Mouse (Mus musculus) kidney, embryonic 15.5 days (tissue): ENCODE measurements around the gene Pds5a. TPM values are rescaled to one million over a fixed set of nuclear protein-coding genes. Genes with fewer than 3 reads are reported as not detected.
"Not testable (repeated sequence)": the region's sequence is repeated elsewhere in the genome, so short reads cannot be mapped to it uniquely, and the experiment has no call there.

Experiments used
- ATAC-seq: fragments of 200-750 bp; cut with Nextera tagmentation; replicated peaks from 2 replicates; pipeline ENCODE4 v1.8.0; 2017; ENCODE audit warnings: moderate TSS enrichment; ENCODE audit not compliant: low FRiP score
- H3K27ac ChIP-seq: fragments of 300-500 bp; sonication (generic); 2 replicates; pipeline ENCODE4 v1.5.1; 2015; ENCODE audit warnings: mild to moderate bottlenecking, inconsistent platforms
- H3K27me3 ChIP-seq: fragments of 300-500 bp; sonication (generic); 2 replicates; pipeline ENCODE4 v1.6.1; 2015; ENCODE audit warnings: inconsistent platforms
- H3K36me3 ChIP-seq: fragments of 300-500 bp; sonication (generic); 2 replicates; pipeline ENCODE4 v1.6.1; 2015; ENCODE audit warnings: inconsistent platforms
- H3K4me1 ChIP-seq: fragments of 300-500 bp; sonication (generic); 2 replicates; pipeline ENCODE4 v1.6.1; 2015; ENCODE audit warnings: inconsistent platforms
- H3K4me2 ChIP-seq: fragments of 300-500 bp; sonication (generic); 2 replicates; pipeline ENCODE4 v1.6.1; 2015; ENCODE audit warnings: moderate library complexity, mild to moderate bottlenecking, inconsistent platforms
- H3K4me3 ChIP-seq: fragments of 300-500 bp; sonication (generic); replicated peaks from 2 replicates; pipeline ENCODE4 v1.5.1; 2015; ENCODE audit warnings: mild to moderate bottlenecking, inconsistent platforms
- H3K9ac ChIP-seq: fragments of 300-500 bp; sonication (generic); 2 replicates; pipeline ENCODE4 v1.6.1; 2015; ENCODE audit warnings: mild to moderate bottlenecking, inconsistent platforms
- H3K9me3 ChIP-seq: fragments of 300-500 bp; sonication (generic); replicated peaks from 2 replicates; pipeline ENCODE4 v1.6.1; 2016; ENCODE audit warnings: inconsistent platforms
- WGBS: fragments of 180-500 bp; shearing (Covaris S2); methylation state at CpG from one replicate; pipeline ENCODE4 v1.1.7; 2015; ENCODE audit warnings: mixed read lengths; 5-methylcytosine and 5-hydroxymethylcytosine counted together
- polyA plus RNA-seq: library from polyadenylated mRNA; unstranded; fragments of >200 nt; fragmentation: Nextera tagmentation; extraction: Ambion mirVana; gene quantifications from 2 replicates; pipeline ENCODE4 v1.2.1, GENCODE M21; 2015

Gene Pds5a
- polyA plus RNA-seq, 1 experiment from 2014 or later, result 66.8 TPM

DNA sequence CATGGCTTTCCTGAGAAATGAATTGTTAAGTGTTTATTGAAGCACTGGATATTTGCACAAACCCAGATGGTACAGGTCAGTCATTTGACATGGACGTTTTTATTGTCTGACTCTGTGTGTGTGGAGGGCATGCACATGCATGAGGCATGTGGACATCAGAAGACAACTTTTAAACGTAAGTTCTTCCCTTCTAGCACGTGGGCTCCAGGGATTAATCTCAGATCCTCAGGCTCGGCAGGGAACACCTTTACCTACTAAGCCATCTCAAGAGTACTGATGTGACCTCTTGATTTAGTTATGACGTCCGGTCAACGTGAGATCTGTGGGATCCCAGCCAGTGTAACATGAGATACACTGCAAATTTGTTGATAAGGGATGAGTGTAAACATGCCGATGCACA is 12.2 kb upstream of the Pds5a start:
- ATAC-seq, result no peak
- Histone ChIP-seq H3K4me2 (no peak overlapping the region), H3K27ac (no peak overlapping the region), H3K4me1 (no peaks in the 10 kb centered on the region), H3K9ac (no peak overlapping the region), H3K36me3 (no peaks in the 10 kb centered on the region), H3K27me3 (no peaks in the 10 kb centered on the region), H3K4me3 (no peak overlapping the region), H3K9me3 (no peaks in the 10 kb centered on the region)
- 49% methylated on average over 8 of the region's 8 CpGs for WGBS

DNA sequence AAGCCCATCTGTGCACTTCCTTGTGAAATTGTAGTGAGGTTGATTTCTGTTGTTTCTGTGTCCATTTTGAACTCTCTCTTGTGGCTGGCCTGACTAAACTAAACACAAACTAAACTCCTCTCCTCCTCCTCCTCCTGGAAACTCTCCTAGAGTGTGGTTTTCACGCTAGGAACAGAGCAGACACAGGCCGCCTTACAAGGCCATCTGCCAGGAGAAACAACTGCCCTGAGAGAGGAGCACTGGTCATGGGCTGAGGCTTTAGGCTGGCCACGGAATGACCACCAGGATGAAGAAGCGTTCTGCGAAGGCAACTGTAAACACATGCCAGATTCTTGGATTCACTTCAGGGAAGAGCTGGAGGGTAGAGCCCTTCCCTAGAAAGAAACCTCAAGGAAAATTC is 8.9 kb upstream of the Pds5a start:
- Histone ChIP-seq H3K4me3 (no peak overlapping the region), H3K27me3 (no peaks in the 10 kb centered on the region), H3K9me3 (no peaks in the 10 kb centered on the region), H3K27ac (no peak overlapping the region), H3K36me3 (no peaks in the 10 kb centered on the region), H3K9ac (no peak overlapping the region), H3K4me1 (no peaks in the 10 kb centered on the region), H3K4me2 (no peak overlapping the region)
- no peak for ATAC-seq
- 61% methylated on average over 5 of the region's 5 CpGs for WGBS

- 76% methylated on average over 4 of the region's 4 CpGs for WGBS
- Histone ChIP-seq H3K9me3 (no peaks in the 10 kb centered on the region), H3K4me3 (no peak overlapping the region), H3K9ac (no peak overlapping the region), H3K4me1 (no peaks in the 10 kb centered on the region), H3K27ac (no peak overlapping the region), H3K27me3 (no peaks in the 10 kb centered on the region), H3K4me2 (no peak overlapping the region), H3K36me3 (no peaks in the 10 kb centered on the region)
- no peak for ATAC-seq
Measured at GRCm38 (mm10) chr5:65706171-65706570, 8.1 kb upstream of the Pds5a start.

- WGBS, result 67% methylated on average over 12 of the region's 12 CpGs
- Histone ChIP-seq H3K9ac (no peak overlapping the region), H3K4me3 (no peak overlapping the region)
Measured at GRCm38 (mm10) chr5:65704765-65705678, 6.9 kb upstream of the Pds5a start.

DNA sequence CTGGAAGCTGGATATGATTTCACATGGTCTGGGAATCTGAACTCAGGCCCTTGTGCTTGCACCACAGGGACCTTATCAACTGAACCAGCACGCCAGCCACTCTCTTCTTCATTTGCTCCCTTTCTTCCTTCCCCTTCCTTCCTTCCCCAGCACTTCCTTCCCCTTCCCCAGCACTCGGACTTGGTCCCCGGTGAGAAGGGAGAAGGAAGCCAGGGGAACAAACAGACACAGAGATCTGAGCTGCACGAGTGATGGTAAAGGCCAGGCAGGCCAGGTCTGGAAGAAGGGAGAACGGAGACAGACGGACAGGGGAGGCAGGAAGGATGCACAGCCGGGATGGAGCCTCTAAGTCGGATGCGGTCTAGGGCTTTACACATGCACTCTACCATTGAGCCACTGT is 5.2 kb upstream of the Pds5a start:
- Histone ChIP-seq H3K9me3 (no peaks in the 10 kb centered on the region), H3K27ac (no peak overlapping the region), H3K27me3 (no peaks in the 10 kb centered on the region), H3K4me2 (no peak overlapping the region), H3K9ac (no peak overlapping the region), H3K4me3 (no peak overlapping the region), H3K36me3 (no peaks in the 10 kb centered on the region), H3K4me1 (peaks cover 9% of the 10 kb centered on the region; the same call in 1 of the 2 replicates)
- ATAC-seq, result no peak
- 78% methylated on average over 9 of the region's 9 CpGs for WGBS

More at GRCm38 (mm10) chr5:65704765-65705678, 6.9 kb upstream of the Pds5a start:
- Histone ChIP-seq H3K27ac (no peak overlapping the region), H3K4me1 (no peaks in the 10 kb centered on the region), H3K36me3 (no peaks in the 10 kb centered on the region), H3K4me2 (no peak overlapping the region), H3K27me3 (no peaks in the 10 kb centered on the region), H3K9me3 (no peaks in the 10 kb centered on the region)
- no peak for ATAC-seq

- H3K4me3 ChIP-seq, result no peak overlapping the region
- ATAC-seq, result no peak
- no peak overlapping the region for H3K4me2 ChIP-seq
- peaks cover 21% of the 10 kb centered on the region for H3K4me1 ChIP-seq
- no peaks in the 10 kb centered on the region for H3K9me3 ChIP-seq
- H3K27ac ChIP-seq, result no peak overlapping the region
- WGBS, result 94% methylated on average over 5 of the region's 5 CpGs
- H3K27me3 ChIP-seq, result no peaks in the 10 kb centered on the region
- H3K36me3 ChIP-seq, result peaks cover 8% of the 10 kb centered on the region; the same call in 1 of the 2 replicates
- no peak overlapping the region for H3K9ac ChIP-seq
Measured at GRCm38 (mm10) chr5:65700102-65700501, 2.0 kb upstream of the Pds5a start.

GRCm38 (mm10) chr5:65699146-65699545 is 1.1 kb upstream of the Pds5a start:
- H3K9me3 ChIP-seq, result no peaks in the 10 kb centered on the region
- no peaks in the 10 kb centered on the region for H3K27me3 ChIP-seq
- H3K36me3 ChIP-seq, result peaks cover 16% of the 10 kb centered on the region

DNA sequence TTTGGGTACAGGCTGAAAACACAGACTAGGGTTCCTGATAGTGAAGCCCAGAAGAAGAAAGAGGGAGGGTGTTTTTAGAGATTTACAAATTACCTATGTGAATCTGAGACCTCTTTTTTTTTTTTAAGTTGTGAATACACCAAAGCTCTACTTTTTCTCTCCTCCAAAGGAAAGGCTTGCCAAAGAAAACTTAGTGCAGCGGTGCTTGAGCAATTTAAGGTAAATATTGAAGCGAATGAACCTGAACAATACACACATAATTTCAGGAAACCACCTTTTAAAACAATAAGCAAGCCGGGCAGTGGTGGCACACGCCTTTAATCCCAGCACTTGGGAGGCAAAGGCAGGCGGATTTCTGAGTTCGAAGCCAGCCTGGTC is 675 bp upstream of the Pds5a start:
- H3K9me3 ChIP-seq, result no peaks in the 10 kb centered on the region
- H3K4me3 ChIP-seq, result peak overlapping the region; percentile 82
- no peak for ATAC-seq
- H3K4me2 ChIP-seq, result peak overlapping the region; percentile 63
- no peaks in the 10 kb centered on the region for H3K27me3 ChIP-seq
- H3K27ac ChIP-seq, result peak overlapping the region; percentile 97
- peak overlapping the region; percentile 94 for H3K9ac ChIP-seq
- H3K36me3 ChIP-seq, result peaks cover 20% of the 10 kb centered on the region
- H3K4me1 ChIP-seq, result peaks cover 26% of the 10 kb centered on the region
- 18% methylated on average over 6 of the region's 6 CpGs for WGBS

More at GRCm38 (mm10) chr5:65699146-65699545, 1.1 kb upstream of the Pds5a start:
- ATAC-seq, result no peak
- Histone ChIP-seq H3K4me1 (peaks cover 26% of the 10 kb centered on the region), H3K9ac (peak overlapping the region; percentile 94), H3K27ac (peak overlapping the region; percentile 97), H3K4me2 (peak overlapping the region; percentile 63), H3K4me3 (peak overlapping the region; percentile 82)
- 65% methylated on average over 10 of the region's 10 CpGs for WGBS

DNA sequence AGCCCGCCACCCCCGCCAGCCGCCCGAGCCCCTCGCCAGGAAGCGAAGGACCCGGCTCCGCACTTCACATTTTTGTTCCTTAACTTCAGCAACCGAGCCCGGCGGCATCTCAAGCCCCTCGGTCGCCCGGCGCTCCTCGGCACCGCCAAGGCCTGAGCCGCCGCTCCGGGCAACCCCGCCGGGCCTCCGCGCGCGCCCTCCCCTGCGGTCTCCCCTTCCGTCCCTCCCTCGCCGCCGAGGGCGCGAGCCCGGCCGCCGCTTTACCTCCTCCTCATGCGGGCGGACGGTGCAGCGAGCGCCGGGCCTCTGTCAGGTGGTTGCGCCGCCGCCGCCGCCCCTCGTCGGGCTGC is 612 bp downstream of the Pds5a start:
- Histone ChIP-seq H3K4me3 (peak overlapping the region; percentile 82), H3K9me3 (no peaks in the 10 kb centered on the region), H3K36me3 (peaks cover 29% of the 10 kb centered on the region), H3K9ac (peak overlapping the region; percentile 94), H3K4me1 (peaks cover 26% of the 10 kb centered on the region), H3K27me3 (no peaks in the 10 kb centered on the region), H3K27ac (peak overlapping the region; percentile 97), H3K4me2 (peak overlapping the region; percentile 63)
- peak; percentile 65 for ATAC-seq
- WGBS, result 2% methylated on average over 45 of the region's 49 CpGs

DNA sequence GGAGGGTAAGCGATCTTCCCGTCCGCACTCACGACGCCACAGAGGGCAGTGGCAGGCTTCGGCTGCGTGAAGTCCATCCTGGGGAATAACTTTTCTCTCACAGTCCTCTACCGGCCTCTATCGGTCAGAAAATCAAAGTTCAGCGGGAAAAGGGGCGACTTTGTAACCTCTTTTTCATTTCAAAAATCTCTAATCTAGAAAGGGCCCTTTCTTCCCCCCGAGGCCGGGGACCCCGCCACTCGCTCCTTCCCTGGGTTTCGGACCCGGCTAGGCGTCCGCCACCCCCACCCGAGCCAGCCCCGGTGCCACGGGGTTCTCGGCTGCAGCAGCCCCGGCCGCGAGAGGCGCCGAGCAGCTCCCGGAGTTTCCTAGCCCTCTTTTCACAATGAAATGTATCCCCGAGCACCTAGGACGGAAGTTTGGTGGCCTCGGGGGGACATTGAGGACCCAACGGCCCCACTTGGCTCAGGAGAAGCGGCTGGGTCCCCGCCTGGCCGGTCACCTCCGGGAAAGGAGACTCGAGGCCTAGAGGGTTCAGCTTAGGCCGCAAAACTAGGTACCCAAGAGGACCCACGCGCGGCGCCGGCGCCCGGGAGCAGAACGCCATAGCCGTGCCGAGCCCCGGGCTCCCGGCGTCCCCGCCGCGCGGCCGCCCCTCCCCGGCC is 1.1 kb downstream of the Pds5a start:
- H3K27ac ChIP-seq, result peak overlapping the region; percentile 97
- under 1% methylated on average over 57 of the region's 58 CpGs for WGBS
- H3K9ac ChIP-seq, result peak overlapping the region; percentile 94
- H3K4me2 ChIP-seq, result peak overlapping the region; percentile 63
- H3K27me3 ChIP-seq, result no peaks in the 10 kb centered on the region
- ATAC-seq, result peak; percentile 33
- H3K9me3 ChIP-seq, result no peaks in the 10 kb centered on the region
- H3K4me3 ChIP-seq, result peak overlapping the region; percentile 82
- peaks cover 34% of the 10 kb centered on the region for H3K36me3 ChIP-seq
- H3K4me1 ChIP-seq, result peaks cover 26% of the 10 kb centered on the region

DNA sequence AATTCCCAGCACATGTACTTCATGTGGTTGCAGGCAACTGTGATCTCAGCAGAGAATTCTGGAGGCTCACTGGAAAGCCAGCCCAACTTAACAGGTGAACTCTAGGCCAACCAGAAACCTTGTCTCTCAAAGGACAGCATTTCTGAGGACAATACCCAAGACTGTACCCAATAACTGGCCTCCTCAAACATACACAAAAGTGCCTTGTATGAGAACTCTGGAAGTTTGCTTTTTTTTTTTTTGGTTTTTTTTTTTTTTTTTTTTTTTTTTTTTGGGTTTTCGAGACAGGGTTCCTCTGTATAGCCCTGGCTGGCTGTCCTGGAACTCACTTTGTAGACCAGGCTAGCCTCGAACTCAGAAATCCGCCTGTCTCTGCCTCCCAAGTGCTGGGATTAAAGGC is 4.0 kb downstream of the Pds5a start:
- peaks cover 27% of the 10 kb centered on the region for H3K4me1 ChIP-seq
- 89% methylated on average over 3 of the region's 3 CpGs for WGBS
- not testable (repeated sequence) for ATAC-seq, H3K27ac ChIP-seq, H3K4me2 ChIP-seq, H3K27me3 ChIP-seq, H3K9ac ChIP-seq, H3K9me3 ChIP-seq, H3K4me3 ChIP-seq
- peaks cover 44% of the 10 kb centered on the region for H3K36me3 ChIP-seq

DNA sequence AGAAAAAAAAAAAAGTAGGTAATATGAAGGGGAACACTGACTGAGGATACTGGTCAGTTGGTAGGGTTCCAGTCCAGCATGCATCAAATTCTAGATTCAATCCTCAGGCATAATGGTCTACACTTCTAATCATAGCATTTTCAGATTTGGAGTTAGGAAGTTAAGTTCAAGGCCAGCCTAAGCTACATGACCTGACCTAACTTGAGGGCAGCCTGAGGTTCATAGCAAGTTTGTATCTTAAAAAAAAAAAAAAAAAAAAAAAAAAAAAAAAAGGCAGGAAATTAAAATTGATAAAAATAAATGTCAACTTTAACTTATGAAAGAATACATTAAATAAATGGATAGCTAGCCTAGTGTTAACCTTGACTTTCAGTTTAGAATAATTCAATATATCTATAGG is 5.1 kb downstream of the Pds5a start:
- Histone ChIP-seq H3K4me2 (no peak overlapping the region), H3K4me1 (peaks cover 21% of the 10 kb centered on the region), H3K9me3 (no peaks in the 10 kb centered on the region), H3K4me3 (no peak overlapping the region), H3K27ac (no peak overlapping the region), H3K27me3 (no peaks in the 10 kb centered on the region), H3K9ac (no peak overlapping the region), H3K36me3 (peaks cover 47% of the 10 kb centered on the region)
- ATAC-seq, result no peak
